Mouse (Mus musculus) liver, adult 2 months (tissue): Measurements from ENCODE around the gene Psg16.
A peak's percentile ranks its signal among the peaks of the same experiment; 100 is the strongest.

Source experiments
- CTCF ChIP-seq: fragments of 200-500 bp; IDR thresholded peaks from 2 replicates; pipeline ENCODE4 v1.5.1; 2011; ENCODE audit warnings: low read depth, low read length, control low read depth
- POLR2A ChIP-seq: fragments of 200-500 bp; IDR thresholded peaks from 2 replicates; pipeline ENCODE4 v1.6.1; 2011; ENCODE audit warnings: low read length, control low read depth; ENCODE audit not compliant: insufficient read depth; ENCODE audit errors: extremely low read depth

GRCm38 (mm10) chr7:17058071-17058689 is 15.7 kb upstream of the Psg16 start:
- 0 out of 2 replicates have a peak, but pooled peaks have one; percentile 10 for TF ChIP-seq CTCF
- TF ChIP-seq POLR2A = 0 out of 2 replicates have a peak, but pooled peaks have one; percentile 3
